Mouse (Mus musculus) layer of hippocampus, postnatal 10 days (tissue): ENCODE measurements around the gene Cldnd2. TPM values are rescaled to one million over a fixed set of nuclear protein-coding genes. Genes with fewer than 3 reads are reported as not detected.
"Not testable (repeated sequence)": the region's sequence is repeated elsewhere in the genome, so short reads cannot be mapped to it uniquely, and the experiment has no call there.

Experiments
- DNase-seq, 2 experiments: peaks; one replicate each; pipeline ENCODE4 v3.0.0; 2021; ENCODE audit warnings: low spot score in 2 of 2
- long read RNA-seq: library from polyadenylated mRNA; stranded (forward); transcript quantifications from one replicate; pipeline ENCODE4 v2.0.0, GENCODE M21; 2023
- total RNA-seq, 2 experiments: library from RNA; stranded (reverse); gene quantifications; 2 replicates each; pipeline ENCODE4 v1.2.3; 2021

The Cldnd2 gene
- not detected for total RNA-seq
- long read RNA-seq: 0 reads

DNA sequence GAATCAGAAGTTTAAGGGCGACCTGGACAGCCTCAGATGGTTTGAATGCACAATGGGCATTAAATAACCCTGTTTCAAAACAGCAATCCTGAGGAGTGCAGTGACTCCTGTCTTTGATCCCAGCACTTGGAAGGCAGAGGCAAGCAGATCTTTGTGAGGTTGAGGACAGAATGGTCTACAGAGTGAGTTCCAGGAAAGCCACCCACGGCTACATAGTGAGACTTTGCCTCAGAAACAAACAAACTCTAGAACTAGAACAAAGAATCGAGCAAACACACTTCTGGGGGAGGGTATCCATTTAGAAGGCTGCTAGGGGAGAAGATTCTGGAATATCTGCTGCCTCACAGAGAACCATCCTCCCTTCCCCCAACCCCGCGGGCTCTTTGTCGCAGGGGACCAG is at the start of gene Cldnd2:
Gene Cldnd2 (plus strand): TSS at position 301 of the 400 bp plus-strand sequence.
- DNase-seq: no peak

DNA sequence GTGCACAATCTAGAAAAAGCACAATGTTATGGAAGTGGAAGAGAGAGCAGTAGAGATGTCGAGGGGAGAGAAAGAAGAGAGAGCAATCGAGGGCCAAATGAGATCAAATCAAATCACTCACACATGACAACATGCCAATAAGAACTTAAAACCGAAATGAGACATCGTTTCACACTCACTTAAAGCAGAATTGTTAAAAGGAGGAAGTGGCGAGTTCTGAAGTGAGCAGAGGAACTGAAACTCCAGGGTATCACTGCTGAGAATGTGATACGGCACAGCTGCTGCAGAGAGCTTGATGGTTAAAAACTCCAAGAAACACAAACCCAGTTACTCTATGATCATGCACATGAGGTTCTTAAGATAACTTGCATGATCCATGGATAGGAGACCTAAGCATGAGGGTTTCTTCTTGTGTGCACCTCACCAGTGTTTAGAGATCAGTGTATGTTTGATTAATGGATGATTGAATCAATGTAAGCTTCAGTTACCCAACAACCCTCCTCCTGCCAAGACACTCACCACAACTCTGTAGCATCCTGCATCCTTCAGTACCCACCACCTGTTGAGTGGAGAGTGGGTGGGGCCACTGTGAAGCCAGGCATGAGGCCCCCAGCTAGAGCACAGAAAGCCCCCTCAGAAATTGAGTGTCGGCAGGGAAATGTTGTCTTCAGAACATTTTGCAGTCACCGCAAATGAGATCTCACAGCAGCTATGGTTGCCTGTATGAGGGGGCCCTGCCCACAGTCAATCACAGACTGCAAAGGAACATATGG is 48.0 kb upstream of the Cldnd2 start:
- no peak for DNase-seq

DNA sequence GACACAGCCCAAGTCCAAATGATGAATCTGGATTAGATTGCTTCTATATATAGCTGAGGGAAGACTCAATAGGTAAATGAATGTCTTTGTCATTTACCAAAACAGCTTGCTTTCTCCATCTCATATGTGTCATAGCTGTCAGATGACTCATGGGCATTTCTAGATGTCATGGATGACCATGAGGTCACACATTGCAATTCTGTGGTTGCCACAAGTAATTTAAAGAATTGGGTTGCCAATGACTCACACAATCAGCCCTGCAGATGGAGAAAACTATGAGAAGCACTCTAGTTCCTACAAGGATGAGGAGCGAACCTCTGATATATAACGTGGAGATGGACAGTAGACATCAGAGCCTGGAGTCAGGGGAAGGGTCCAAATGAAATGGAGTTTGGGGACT is 41.1 kb upstream of the Cldnd2 start:
- no peak for DNase-seq

DNA sequence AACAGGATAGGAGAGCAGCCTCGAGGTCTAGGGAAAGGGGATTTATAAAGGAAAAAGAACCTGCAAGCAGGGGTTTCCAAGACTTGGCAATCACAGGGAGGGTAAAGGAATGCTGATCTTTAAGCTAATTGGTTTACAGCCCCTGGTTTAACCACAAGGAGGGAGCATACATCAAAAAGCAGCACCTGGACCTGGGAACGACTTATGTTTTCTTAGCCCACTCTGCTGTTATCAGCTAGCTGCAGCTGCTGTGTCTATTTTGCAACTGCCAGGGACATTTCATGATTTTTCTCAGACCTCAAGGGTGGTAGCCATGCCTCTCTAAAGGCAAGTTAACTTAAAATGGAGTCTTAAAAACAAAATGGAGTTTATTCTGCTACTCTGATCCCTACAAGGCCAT is 37.9 kb upstream of the Cldnd2 start:
- no peak for DNase-seq

DNA sequence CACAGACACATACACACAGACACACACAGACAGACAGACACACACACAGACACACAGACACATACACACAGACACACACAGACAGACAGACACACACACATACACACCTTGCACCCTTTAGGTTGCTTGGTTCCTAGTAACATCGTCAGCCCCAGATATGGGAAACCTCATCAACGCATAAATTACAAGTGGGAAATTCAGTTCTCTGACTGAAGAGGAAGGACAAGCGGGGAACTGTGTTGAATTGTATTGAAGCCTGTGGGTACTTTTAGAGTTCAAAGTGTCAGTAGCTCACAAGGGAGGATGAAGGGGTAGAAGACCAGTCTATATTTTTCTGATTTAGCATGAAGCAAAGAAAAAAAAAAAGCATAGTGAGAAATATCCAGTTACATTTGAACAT is 33.0 kb upstream of the Cldnd2 start:
- DNase-seq: no peak

DNA sequence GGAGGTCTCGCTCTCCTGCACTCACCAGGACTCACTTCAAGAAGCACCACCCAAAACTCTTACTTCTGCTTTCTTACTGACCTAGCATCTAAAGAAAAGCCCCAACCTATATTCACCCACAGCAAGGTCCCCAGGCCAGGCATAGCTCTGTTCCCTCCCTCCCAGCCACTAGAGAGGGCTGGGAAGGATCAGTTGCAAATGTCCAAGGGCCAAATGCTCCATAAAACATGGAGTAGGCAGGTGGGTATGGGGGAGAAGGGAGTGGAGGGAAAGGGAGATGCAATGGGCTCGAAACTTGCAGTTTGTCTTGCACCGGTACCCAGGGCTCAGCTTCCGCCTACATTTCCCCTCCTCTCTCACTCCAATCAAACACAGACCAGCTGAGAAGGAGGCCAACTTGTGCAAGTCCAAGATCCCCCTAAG is 32.4 kb upstream of the Cldnd2 start, which contains the start of gene Siglecg:
Gene Siglecg (plus strand): TSS at position 74 of the 423 bp plus-strand sequence.
- DNase-seq: no peak

DNA sequence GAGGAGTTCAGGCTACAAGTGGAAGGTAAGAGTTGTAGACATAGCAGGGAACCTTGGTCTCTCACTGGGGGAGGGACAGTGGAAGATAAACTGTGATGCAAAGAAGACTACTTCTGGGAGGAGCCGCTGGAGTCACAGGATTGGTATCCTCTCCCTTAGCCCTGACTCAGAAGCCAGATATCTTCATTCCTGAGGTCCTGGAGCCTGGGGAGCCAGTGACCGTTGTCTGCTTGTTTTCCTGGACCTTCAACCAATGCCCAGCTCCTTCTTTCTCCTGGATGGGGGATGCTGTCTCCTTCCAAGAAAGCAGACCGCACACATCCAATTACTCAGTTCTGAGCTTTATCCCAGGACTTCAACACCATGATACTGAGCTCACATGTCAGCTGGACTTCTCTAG is 31.5 kb upstream of the Cldnd2 start:
- no peak for DNase-seq

DNA sequence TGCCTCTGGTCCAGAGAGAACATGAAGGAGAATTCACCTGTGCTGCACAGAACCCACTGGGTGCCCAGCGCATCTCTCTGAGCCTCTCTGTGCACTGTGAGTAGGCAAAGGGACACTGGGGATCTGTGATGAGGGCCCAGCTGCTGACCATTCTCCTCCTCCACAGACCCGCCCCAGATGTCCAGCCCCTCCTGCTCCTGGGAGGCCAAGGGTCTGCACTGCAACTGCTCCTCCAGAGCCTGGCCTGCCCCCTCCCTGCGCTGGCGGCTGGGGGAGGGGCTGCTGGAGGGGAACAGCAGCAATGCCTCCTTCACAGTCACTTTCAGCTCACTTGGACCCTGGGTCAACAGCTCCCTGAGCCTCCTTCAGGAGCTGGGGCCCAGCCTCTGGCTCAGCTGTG is 28.9 kb upstream of the Cldnd2 start:
- DNase-seq: not testable (repeated sequence)

DNA sequence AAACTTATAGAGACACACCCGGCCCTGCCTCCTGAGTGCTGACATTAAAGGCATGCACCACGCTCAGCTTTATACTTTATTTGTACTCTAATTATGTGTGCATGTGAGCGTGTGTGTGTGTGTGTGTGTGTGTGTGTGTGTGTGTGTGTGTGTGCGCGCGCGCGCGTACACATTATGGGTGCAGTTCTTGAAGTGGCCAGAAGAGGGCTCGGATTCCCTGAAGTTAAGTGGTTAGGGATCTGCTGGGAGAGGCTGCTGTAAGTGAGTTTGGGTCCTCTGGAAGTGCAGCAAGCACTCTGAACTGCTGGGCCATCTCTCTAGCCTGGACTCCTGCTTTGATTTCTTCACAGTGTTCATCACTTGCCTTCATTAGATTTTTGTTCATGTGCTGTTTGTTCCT is 23.3 kb upstream of the Cldnd2 start:
- no peak for DNase-seq

DNA sequence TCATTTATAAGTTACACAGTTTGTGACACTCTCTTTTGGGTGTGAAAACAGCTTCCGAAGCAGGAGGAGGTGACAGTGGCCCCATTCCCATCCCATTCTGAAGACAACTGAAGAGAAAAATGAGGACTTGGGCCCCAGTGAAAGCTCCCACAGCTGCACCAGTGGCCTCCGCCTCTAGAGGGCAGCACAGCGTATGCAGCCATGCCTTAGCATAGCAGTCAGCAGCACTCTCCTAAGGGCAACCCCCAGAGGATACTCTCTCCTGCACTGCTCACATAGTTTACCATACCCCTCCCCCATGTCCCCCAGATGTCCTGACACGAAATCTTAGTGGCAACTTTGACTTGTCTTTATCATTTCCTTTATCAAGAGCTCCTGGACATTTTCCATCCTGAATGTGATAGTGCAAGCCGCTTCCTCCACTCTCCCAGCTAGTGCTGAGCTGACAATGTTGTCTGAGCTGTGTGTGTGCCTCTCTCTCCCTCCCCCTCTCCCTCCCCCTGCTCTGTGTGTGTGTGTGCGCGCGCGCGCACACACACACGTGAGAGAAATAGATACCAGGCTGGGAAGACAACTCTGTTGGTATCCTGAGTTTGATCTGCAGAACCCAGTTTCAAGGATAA is 17.5 kb upstream of the Cldnd2 start:
- DNase-seq: peak; percentile 86 to 88

DNA sequence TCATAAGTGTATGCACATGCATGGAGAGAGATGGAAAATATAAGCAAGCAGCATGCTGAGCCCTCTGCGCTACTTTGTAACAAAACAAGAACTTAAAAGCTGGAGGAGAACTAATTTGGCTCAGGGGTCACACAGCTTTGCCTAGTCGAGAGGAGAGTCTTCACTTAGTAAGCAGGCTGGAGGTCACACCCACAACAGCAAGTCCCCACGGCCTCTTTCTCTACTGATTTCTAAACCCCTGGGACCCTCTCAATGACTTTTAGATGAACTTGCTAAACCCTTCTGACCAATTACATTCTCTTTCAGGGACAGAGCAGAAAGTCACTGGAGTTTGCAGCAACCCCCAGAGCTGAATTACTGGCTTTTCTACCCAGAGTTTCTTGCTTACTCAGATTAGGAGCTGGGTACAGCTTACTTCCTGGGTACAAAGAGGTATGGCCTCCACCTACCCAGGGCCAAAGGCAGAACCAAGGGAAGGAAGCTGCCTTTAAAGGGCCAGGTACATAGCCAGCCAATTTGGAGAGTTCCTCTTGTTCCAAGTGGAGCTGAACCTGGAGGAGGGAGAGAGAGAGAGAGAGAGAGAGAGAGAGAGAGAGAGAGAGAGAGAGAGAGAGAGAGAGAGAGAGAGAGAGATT is 16.5 kb upstream of the Cldnd2 start:
- DNase-seq: no peak

DNA sequence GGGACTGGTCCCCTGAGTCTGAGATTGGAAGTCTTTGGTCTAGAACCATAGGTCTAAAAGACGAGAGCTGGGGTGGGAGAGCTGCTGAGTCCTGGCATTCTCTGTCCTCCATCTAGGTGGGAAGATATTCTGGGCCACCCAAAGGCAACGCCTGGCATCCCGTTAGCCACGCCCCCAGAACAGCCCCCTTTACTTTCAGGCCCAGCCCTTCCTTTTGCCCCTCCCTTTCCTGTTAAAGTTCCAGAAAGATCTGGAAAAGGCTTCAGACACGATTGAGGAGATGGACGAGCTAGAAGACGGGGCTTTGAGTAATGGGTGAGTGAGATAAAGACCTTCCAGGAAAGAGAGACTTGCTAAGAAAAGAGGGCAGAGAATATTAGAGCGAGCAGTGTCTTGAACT is 13.2 kb upstream of the Cldnd2 start, which contains the start of gene Lim2:
Gene Lim2 (plus strand): TSS at position 265 of the 400 bp plus-strand sequence.
- DNase-seq: no peak

DNA sequence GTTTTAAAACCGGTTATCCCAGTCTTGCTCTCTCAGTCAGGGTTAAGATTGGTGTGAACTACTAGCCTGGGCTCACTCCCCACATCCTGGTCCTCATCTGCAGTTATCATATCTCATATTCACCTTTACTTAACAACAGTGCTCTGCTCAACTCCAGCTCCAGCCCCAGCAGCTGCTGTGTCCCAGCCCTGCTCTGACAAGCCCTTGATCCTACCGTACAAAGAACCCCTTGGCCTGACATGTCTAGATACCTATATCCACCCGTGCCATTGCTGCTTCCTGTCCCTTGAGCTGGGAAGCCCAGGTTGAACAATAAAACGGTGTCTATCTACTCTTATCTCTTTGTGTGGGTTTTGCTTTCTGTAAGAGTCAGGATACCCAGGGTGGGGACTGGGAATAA is 11.1 kb upstream of the Cldnd2 start:
- no peak for DNase-seq

DNA sequence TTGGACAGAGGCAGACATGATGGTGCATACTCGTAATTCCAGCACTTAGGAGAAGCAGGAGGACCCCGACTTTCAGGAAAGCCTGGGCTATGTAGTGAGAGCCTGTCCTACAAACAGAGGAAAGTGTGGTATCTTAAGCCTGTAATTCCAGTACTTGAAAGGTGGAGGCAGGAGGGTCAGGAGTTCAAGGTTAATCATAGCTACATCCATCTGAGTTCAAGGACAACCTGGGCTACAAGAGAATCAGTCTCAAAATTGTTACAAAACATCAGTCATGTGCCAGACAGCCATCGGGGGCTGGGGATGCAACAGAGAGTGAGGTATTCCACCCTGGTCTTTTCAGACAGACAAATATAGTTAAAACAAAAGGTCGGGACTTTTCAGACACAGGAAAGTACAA is 7.7 kb upstream of the Cldnd2 start:
- no peak for DNase-seq

DNA sequence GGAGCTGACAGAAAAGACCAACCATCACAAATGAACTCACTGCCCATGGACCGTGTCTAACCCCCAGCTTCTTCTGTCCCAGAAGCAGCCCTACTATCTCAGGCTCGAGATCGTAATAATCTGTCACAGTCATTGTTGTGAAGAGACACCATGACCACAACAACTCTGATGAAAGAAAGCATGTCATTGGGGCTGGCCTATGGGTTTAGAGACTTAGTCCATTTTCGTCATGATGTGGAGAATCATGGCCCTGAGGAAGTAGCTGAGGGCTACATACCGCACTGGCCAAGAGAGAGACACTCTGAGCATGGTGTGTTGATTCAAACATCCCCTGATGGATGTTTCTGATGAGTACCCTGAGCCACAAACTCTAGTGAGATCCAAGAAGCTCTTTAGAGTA is 5.9 kb upstream of the Cldnd2 start:
- no peak for DNase-seq

DNA sequence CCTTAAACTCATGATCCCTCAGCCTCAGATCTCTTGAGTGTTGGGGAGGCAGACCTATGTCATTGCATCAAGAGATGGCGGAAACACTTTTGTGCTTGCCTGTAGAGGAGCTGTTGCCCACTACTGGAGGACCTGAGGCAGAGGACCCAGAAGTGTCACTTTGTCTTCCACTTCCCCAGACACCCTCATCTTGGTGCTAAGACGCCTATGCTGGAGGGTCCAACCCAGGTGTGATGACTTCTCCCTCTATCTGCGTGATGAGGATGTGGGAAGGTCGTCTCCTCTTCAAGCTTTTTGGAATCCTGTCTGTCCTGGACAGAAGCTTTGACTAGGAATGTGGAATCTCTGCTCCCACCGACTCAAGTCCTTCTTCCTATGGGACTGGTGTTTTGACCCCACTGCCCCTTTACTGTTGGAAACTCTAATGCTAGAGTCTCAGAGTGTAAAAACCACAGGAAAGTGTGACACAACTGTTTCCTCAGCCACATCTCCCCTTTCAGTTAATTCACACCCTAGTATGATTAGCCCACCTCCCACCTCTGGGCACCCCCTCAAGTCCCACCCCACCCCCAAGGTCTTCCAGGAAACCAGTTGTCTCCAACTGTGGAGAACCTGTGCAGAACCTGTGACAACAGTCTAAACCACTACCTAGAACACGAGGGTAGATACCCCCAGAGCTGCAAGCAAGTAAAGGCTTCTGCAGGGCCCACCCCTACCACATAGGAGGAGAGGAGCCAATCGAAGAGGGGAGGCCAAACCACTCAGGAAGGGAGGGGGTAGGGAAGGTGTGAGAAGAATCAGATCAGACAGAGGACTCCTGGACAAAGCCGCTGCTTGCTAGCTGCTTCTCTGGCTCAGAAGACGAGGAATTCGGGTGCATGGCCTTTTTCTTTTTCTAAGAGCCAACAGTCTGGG is 4.0 kb upstream of the Cldnd2 start, which contains the start of gene Nkg7:
Gene Nkg7 (plus strand): TSS at position 733 of the 915 bp plus-strand sequence.
- DNase-seq: no peak

DNA sequence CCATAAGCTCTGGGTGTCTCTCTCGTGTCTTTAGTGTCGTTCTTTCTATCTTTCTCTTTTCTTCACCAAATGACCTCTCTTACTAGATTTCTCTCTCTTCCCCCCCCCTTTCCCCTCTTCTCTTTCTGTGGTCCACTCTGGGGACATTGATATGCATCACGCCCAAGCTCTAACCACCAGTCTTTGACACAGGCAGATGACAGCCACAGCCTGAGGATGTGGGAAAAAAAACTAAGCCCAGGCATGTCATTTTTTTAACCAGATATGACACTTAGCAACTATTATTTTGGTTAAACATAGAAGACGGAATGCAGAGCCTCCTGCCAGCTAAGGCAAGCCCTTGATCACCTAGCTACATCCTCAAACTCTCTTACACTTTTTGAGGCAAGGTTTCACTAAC is 2.0 kb upstream of the Cldnd2 start:
- DNase-seq: no peak

DNA sequence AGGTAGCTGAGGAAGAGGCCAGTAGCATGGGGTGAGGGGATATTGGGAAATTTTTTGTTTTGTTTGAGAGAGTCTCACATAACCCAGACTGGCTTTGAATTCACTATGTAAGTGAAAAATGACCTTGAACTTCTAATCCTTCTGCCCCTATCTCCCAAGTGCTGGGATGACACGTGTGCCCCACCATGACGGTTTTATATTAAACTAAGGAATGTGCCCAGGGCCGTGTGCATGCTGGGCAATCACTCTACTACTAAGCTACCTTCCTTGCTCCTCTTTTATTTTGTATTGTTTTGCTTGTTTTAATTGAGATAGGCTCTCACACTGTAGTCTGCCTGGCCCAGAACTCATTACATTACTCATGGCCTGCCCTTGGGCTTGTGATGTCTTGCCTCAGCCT is 489 bp downstream of the Cldnd2 start:
- DNase-seq: no peak

DNA sequence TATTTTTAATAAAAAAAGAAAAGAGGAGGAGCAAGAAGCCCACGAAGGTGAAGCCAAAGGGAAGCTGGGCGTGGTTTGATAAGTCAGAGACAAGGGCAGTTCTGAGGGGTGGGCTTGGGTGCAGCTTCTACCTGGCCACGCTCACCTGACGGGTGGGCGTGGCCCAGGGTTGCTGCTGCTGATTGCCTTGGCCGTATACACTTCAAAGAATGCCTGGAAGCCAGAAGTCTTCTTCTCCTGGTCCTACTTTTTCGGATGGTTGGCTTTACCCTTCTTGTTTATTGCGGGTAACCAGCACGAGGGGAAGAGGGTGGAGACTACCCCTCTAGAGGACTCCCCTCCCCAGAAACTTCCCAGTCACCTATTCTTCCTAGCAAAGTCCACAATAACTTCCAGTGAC is 2.1 kb downstream of the Cldnd2 start:
- DNase-seq: no peak

DNA sequence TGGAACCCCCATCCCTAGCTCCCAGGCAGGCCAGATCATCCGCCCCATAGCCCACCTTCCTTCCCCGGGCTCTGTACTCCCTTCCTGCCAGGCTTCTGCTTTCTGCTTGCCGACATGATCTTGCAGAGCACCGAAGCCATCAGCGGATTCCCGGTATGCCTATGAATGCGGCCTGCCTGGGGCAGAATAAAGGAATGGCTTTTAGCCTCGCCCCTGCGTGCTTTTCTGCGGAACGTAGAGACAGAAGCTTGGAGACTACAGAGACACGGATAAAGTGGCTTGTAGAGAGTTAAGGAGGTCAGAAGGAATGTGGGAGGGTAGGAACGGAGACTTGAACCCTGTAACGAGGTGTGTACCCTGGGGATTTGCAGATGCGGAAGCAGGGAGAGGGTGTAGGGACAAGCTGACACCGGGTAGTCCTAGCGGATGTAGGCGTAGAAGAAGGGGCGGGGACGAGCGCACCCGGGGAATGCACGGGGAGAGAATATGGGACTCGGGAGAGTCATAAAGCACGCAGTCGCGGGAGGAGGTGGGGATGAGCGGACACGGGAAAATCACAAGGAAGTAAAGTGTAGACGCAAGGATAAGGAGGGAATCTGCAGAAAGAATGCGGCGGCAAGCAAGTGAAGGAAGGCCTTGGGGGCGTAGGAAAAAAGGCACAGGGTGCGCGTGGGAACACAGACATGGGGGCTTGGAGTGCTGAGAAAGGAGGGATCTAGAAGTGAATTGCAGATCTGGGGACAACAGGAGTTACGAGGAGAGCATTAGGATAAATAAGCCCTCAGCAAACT is 2.7 kb downstream of the Cldnd2 start:
- DNase-seq: peak; percentile 55 to 67
